Mouse (Mus musculus): ENCODE measurements around the gene Abcg1.

DNA sequence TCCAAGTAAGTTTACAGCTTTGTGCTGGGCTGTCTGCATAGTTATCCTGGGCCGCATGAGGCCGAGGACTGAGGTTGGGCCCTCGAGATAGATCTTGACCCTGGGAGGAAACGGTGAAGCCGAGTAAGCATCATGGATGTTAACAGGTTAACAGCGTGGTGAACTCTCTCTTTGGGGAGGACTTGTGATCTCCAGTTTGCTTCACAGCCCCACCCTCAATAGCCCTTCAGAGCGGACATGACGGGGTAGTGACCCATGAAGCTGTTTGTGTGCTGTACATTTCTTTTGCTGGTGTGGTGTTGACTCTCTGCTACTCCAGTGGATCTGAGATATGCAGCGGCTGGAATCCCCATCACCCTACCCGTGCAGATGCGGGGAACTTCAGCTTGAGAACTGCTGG is 21.1 kb downstream of the Abcg1 start:
- TF ChIP-seq CTCF (IDR thresholded peaks at IDR 0.05; ENCODE audit: insufficient read depth, low read length): no peak
- no peak for TF ChIP-seq POLR2A (IDR thresholded peaks at IDR 0.05; ENCODE audit: borderline replicate concordance, extremely low read depth, low read depth, low read length)
